8 mouse cellular contexts compared by ENCODE assay signal in genomic region chr4:137443625-137444024, GRCm38 (mm10). TPM values are rescaled to one million over a fixed set of nuclear protein-coding genes. Genes with fewer than 3 reads are reported as not detected.
A peak's percentile ranks its signal among the peaks of the same experiment; 100 is the strongest.
DNase-seq lines count a peak whose midpoint lies in the region; ATAC-seq and TF ChIP-seq lines count a peak whose summit lies in the region.

No protein-coding gene starts in this region.

- H3K4me3 ChIP-seq in E14TG2a.4 (replicated peaks; ENCODE audit: low read length): no peak overlapping the region
- no peak overlapping the region for H3K4me3 ChIP-seq in heart, embryonic 14.5 days (ENCODE audit: control insufficient read depth in 1 of 2, insufficient read depth in 1 of 2, low read depth in 1 of 2, low read length in 2 of 2)
- H3K4me3 ChIP-seq in lung, adult 2 months (replicated peaks; ENCODE audit: extremely low read depth, low read depth, low read length): no peak overlapping the region

- no peaks in the 10 kb centered on the region for H3K27me3 ChIP-seq in E14TG2a.4 (ENCODE audit: insufficient read depth, low read length)
- no peaks in the 10 kb centered on the region for H3K27me3 ChIP-seq in heart, embryonic 14.5 days (ENCODE audit: control insufficient read depth, insufficient read depth, low read length)

- no peak overlapping the region for H3K27ac ChIP-seq in heart, embryonic 14.5 days (replicated peaks in 1 of 2; ENCODE audit: control insufficient read depth in 1 of 2, insufficient read depth in 1 of 2, low read depth in 2 of 2, low read length in 2 of 2)

- H3K9ac ChIP-seq in heart, embryonic 14.5 days (ENCODE audit: low read length): no peak overlapping the region

- peak overlapping the region; percentile 25 for H3K4me2 ChIP-seq in heart, embryonic 14.5 days (ENCODE audit: low read length)

- no peak for TF ChIP-seq POLR2A in lung, adult 2 months (IDR thresholded peaks at IDR 0.05; ENCODE audit: borderline replicate concordance, extremely low read depth, low read depth, low read length)

- peaks cover 31% of the 10 kb centered on the region for H3K4me1 ChIP-seq in E14TG2a.4 (replicated peaks; ENCODE audit: low read depth, low read length)
- H3K4me1 ChIP-seq in heart, embryonic 14.5 days (ENCODE audit: control insufficient read depth in 2 of 2, insufficient read depth in 2 of 2, low read length in 2 of 2): peaks cover 13 to 18% of the 10 kb centered on the region in 2 experiments
- no peaks in the 10 kb centered on the region; the same call in 1 of the 2 replicates for H3K4me1 ChIP-seq in lung, adult 2 months (ENCODE audit: control insufficient read depth, insufficient read depth, low read length)

- WGBS in heart, embryonic 14.5 days: 28% methylated on average over 5 of the region's 5 CpGs
- WGBS in lung, adult 2 months: 17% methylated on average over 5 of the region's 5 CpGs

- H3K36me3 ChIP-seq in E14TG2a.4 (ENCODE audit: insufficient read depth, low read length): no peaks in the 10 kb centered on the region
- no peaks in the 10 kb centered on the region for H3K36me3 ChIP-seq in heart, embryonic 14.5 days (ENCODE audit: control insufficient read depth, insufficient read depth, low read length)

- no peaks in the 10 kb centered on the region for H3K9me3 ChIP-seq in E14TG2a.4 (ENCODE audit: low read length)
- no peaks in the 10 kb centered on the region for H3K9me3 ChIP-seq in heart, embryonic 14.5 days (ENCODE audit: control insufficient read depth, low read length)

- peak; percentile 73 for DNase-seq in adrenal gland, adult 2 months
- DNase-seq in embryo, embryonic 10 days (ENCODE audit: low spot score): peak; percentile 65
- DNase-seq in layer of hippocampus, adult 18-20 months (ENCODE audit: low spot score in 2 of 2): peak; percentile 44 to 82
- peak; percentile 77 for DNase-seq in lung, adult 2 months
- peak; percentile 53 for DNase-seq in right cerebral cortex, adult 18-20 months
- no peak for DNase-seq in T-cell, adult 2 months (ENCODE audit: low spot score)

- no peak for ATAC-seq in heart, embryonic 14.5 days (ENCODE audit: insufficient number of reproducible peaks, insufficient read depth, low FRiP score, low read depth)

- TF ChIP-seq CTCF in E14TG2a.4 (conservative IDR thresholded peaks at IDR 0.05; ENCODE audit: low read length): peak; percentile 84
- peak; percentile 74 for TF ChIP-seq CTCF in lung, adult 2 months (IDR thresholded peaks at IDR 0.05; ENCODE audit: insufficient read depth, low read length)

RNA-seq across cellular contexts. Expression of gene 1700013G24Rik, which starts 9.5 kb away (rescaled TPM):
- total RNA-seq in adrenal gland, adult 2 months (2021): not detected
- not detected in 2 replicates for polyA plus RNA-seq in adrenal gland, adult 2 months (2012; rRNA removed)
- not detected in 2 replicates for polyA plus RNA-seq in heart, embryonic 14.5 days (2014; fragmentation: Nextera tagmentation; extraction: Ambion mirVana)
- total RNA-seq in layer of hippocampus, adult 18-20 months (2021): not detected
- 0.15 TPM in 1 of 2 replicates, not detected in the other for polyA plus RNA-seq in lung, adult 2 months (2012; rRNA removed)

RNA-seq across cellular contexts. Expression of gene Cela3b, which starts 13.3 kb away (rescaled TPM):
- not detected for total RNA-seq in adrenal gland, adult 2 months (2021)
- 0.16 and 0.33 TPM in 2 replicates for polyA plus RNA-seq in adrenal gland, adult 2 months (2012; rRNA removed)
- not detected in 2 replicates for polyA plus RNA-seq in heart, embryonic 14.5 days (2014; fragmentation: Nextera tagmentation; extraction: Ambion mirVana)
- not detected for total RNA-seq in layer of hippocampus, adult 18-20 months (2021)
- 0.57 and 12.5 TPM in 2 replicates for polyA plus RNA-seq in lung, adult 2 months (2012; rRNA removed)

RNA-seq across cellular contexts. Expression of gene Hspg2, which starts 24.9 kb away (rescaled TPM):
- 100 to 1,000 TPM in 1 of 2 experiments, 10 to 100 TPM in 1; 87.4 to 150 TPM for total RNA-seq in adrenal gland, adult 2 months (2021)
- polyA plus RNA-seq in adrenal gland, adult 2 months (2012; rRNA removed): 122 and 125 TPM in 2 replicates
- polyA plus RNA-seq in heart, embryonic 14.5 days (2014; fragmentation: Nextera tagmentation; extraction: Ambion mirVana): 67.5 and 68.3 TPM in 2 replicates
- 1 to 10 TPM; 4.2 to 4.3 TPM for total RNA-seq in layer of hippocampus, adult 18-20 months (2021)
- polyA plus RNA-seq in lung, adult 2 months (2012; rRNA removed): 67.8 and 76.2 TPM in 2 replicates

RNA-seq across cellular contexts. Expression of gene Cela3a, which starts 34.0 kb away (rescaled TPM):
- total RNA-seq in adrenal gland, adult 2 months (2021): not detected
- polyA plus RNA-seq in adrenal gland, adult 2 months (2012; rRNA removed): not detected in 2 replicates
- polyA plus RNA-seq in heart, embryonic 14.5 days (2014; fragmentation: Nextera tagmentation; extraction: Ambion mirVana): not detected in 2 replicates
- not detected for total RNA-seq in layer of hippocampus, adult 18-20 months (2021)
- not detected in 2 replicates for polyA plus RNA-seq in lung, adult 2 months (2012; rRNA removed)
